Mouse (Mus musculus) limb, embryonic 12.5 days (tissue): ENCODE results near the gene Ttc32. TPM values are rescaled to one million over a fixed set of nuclear protein-coding genes. Genes with fewer than 3 reads are reported as not detected.
"Not testable (repeated sequence)": the region's sequence is repeated elsewhere in the genome, so short reads cannot be mapped to it uniquely, and the experiment has no call there.

Experiments
- ATAC-seq: fragments of 200-750 bp; cut with Nextera tagmentation; 2 replicates; pipeline ENCODE4 v1.8.0; 2017; ENCODE audit warnings: low read depth, moderate TSS enrichment; ENCODE audit not compliant: insufficient number of reproducible peaks, insufficient read depth, low FRiP score, low TSS enrichment
- H3K27ac ChIP-seq: fragments of 300-500 bp; sonication (generic); 2 replicates; pipeline ENCODE4 v1.5.1; 2016; ENCODE audit warnings: mild to moderate bottlenecking, moderate library complexity
- H3K27me3 ChIP-seq: fragments of 300-500 bp; sonication (generic); 2 replicates; pipeline ENCODE4 v1.6.1; 2016; ENCODE audit warnings: mild to moderate bottlenecking, moderate library complexity
- H3K36me3 ChIP-seq: fragments of 300-500 bp; sonication (generic); 2 replicates; pipeline ENCODE4 v1.6.1; 2016; ENCODE audit warnings: mild to moderate bottlenecking, moderate library complexity
- H3K4me1 ChIP-seq: fragments of 300-500 bp; sonication (generic); replicated peaks from 2 replicates; pipeline ENCODE4 v1.6.1; 2016
- H3K4me2 ChIP-seq: fragments of 300-500 bp; sonication (generic); 2 replicates; pipeline ENCODE4 v1.6.1; 2016; ENCODE audit warnings: mild to moderate bottlenecking, moderate library complexity
- H3K4me3 ChIP-seq: fragments of 300-500 bp; sonication (generic); replicated peaks from 2 replicates; pipeline ENCODE4 v1.5.1; 2016; ENCODE audit warnings: mild to moderate bottlenecking
- H3K9ac ChIP-seq: fragments of 300-500 bp; sonication (generic); replicated peaks from 2 replicates; pipeline ENCODE4 v1.6.1; 2016; ENCODE audit warnings: mild to moderate bottlenecking, moderate library complexity
- H3K9me3 ChIP-seq: fragments of 300-500 bp; sonication (generic); 2 replicates; pipeline ENCODE4 v1.6.1; 2016; ENCODE audit warnings: mild to moderate bottlenecking, moderate library complexity
- WGBS: fragments of 180-500 bp; shearing (Covaris S2); methylation state at CpG from one replicate; pipeline ENCODE4 v1.1.7; 2016; 5-methylcytosine and 5-hydroxymethylcytosine counted together
- polyA plus RNA-seq: library from polyadenylated mRNA; unstranded; fragments of >200 nt; fragmentation: Nextera tagmentation; extraction: Ambion mirVana; gene quantifications from 2 replicates; pipeline ENCODE4 v1.2.1, GENCODE M21; 2016

The Ttc32 gene
- polyA plus RNA-seq, 1 experiment from 2014 or later = 15.7 TPM

- Histone ChIP-seq H3K27ac (no peak overlapping the region), H3K4me2 (no peak overlapping the region), H3K9me3 (no peaks in the 10 kb centered on the region), H3K27me3 (no peaks in the 10 kb centered on the region), H3K36me3 (peaks cover 26% of the 10 kb centered on the region), H3K4me1 (no peaks in the 10 kb centered on the region; the same call in 1 of the 2 replicates), H3K9ac (no peak overlapping the region), H3K4me3 (no peak overlapping the region)
- WGBS = 94% methylated on average over 14 of the region's 14 CpGs
- ATAC-seq = no peak
Observed at GRCm38 (mm10) chr12:9024071-9024470, 5.7 kb upstream of the Ttc32 start.

DNA sequence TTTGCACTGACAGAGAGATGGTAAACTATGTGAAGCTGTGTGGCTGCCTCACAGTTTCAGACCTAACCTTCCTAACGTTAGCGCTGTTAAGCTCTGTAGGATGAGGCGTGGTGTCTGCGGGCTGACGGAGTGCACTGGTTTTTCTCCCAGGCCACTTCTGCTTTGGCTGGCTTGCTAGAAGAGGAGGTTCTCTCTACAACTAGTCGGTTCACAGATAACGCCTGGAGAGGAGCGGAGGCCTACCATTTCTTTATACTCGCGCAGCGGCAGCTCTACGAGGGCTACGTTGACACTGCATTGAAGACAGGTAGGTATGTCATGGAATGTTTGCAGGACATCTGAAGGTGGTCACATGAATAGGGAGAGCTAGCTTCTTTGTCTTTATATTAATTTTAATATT lies 5.1 kb upstream of the Ttc32 start:
- 88% methylated on average over 13 of the region's 13 CpGs for WGBS
- Histone ChIP-seq H3K36me3 (peaks cover 22% of the 10 kb centered on the region), H3K9ac (no peak overlapping the region), H3K4me2 (no peak overlapping the region), H3K4me3 (no peak overlapping the region), H3K27me3 (no peaks in the 10 kb centered on the region), H3K9me3 (no peaks in the 10 kb centered on the region), H3K27ac (no peak overlapping the region), H3K4me1 (no peaks in the 10 kb centered on the region; the same call in 1 of the 2 replicates)
- ATAC-seq = no peak

DNA sequence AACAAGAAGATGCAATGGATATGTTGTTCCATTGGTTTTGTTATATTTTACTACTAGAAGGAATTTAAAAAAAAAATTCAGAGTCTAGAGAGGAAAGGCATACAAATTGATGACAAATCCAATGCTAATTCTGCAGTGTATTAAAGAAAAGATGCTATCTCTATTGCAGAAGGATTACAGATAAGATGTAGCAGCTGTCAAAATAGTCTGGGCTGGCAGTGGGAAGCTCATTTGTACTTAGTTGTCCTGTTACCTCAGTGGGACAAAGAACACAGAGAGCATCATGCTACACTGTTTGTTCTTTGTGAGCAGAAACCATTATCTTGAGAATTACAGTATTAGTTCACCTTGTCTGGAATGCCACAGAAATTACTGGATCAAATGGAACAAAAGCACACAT lies 3.0 kb upstream of the Ttc32 start:
- no peak overlapping the region for H3K4me3 ChIP-seq
- no peak overlapping the region for H3K27ac ChIP-seq
- H3K9me3 ChIP-seq = no peaks in the 10 kb centered on the region
- H3K4me2 ChIP-seq = no peak overlapping the region
- no peak overlapping the region for H3K9ac ChIP-seq
- peaks cover 6% of the 10 kb centered on the region; the same call in 1 of the 2 replicates for H3K4me1 ChIP-seq
- no peaks in the 10 kb centered on the region for H3K27me3 ChIP-seq
- no peak for ATAC-seq
- peaks cover 18% of the 10 kb centered on the region for H3K36me3 ChIP-seq

DNA sequence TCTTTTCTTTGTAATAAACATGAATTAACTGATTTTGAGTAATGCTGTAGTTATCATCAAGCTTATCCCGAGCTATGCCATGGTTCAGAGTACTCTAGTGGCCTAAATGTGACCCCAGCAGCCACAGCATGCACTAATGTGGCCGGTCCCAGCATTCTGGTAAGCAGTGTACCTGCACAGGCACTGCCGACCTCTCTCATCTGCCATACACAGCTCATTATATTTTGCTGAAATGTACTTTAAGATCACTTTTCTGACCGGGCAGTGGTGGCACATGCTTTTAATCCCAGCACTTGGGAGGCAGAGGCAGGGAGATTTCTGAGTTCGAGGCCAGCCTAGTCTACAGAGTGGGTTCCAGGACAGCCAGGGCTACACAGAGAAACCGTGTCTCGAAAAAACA lies 981 bp upstream of the Ttc32 start:
- ATAC-seq, H3K9me3 ChIP-seq, H3K4me1 ChIP-seq, H3K27ac ChIP-seq, H3K4me2 ChIP-seq, H3K4me3 ChIP-seq, H3K9ac ChIP-seq, H3K27me3 ChIP-seq: not testable (repeated sequence)
- H3K36me3 ChIP-seq = peaks cover 17% of the 10 kb centered on the region
- 83% methylated on average over 7 of the region's 7 CpGs for WGBS

DNA sequence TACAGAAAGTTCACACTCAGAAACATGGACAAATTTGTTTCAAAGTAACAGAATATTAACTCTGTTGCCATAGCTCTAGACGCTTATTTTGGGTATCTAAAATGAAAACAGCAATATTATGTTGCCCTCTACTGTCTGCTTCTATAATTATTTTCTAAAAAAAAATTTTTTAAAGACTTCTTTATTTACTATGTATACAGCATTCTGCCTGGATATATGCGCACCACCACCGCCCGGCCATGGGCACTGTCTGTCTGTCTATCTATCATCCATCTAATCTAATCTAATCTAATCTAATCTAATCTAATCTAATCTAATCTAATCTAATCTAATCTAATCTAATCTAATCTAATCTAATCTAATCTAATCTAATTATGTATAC lies 300 bp upstream of the Ttc32 start:
- no peaks in the 10 kb centered on the region for H3K27me3 ChIP-seq
- H3K4me3 ChIP-seq = peak overlapping the region; percentile 62
- H3K27ac ChIP-seq = peak overlapping the region; percentile 99
- 0 out of 2 replicates have a peak, but pooled peaks have one; percentile 28 for ATAC-seq
- peak overlapping the region; percentile 88; the same call in 1 of the 2 replicates for H3K9ac ChIP-seq
- H3K4me2 ChIP-seq = peak overlapping the region; percentile 71
- 59% methylated on average over 4 of the region's 4 CpGs for WGBS
- no peaks in the 10 kb centered on the region for H3K9me3 ChIP-seq
- peaks cover 11% of the 10 kb centered on the region for H3K4me1 ChIP-seq
- H3K36me3 ChIP-seq = peaks cover 17% of the 10 kb centered on the region

DNA sequence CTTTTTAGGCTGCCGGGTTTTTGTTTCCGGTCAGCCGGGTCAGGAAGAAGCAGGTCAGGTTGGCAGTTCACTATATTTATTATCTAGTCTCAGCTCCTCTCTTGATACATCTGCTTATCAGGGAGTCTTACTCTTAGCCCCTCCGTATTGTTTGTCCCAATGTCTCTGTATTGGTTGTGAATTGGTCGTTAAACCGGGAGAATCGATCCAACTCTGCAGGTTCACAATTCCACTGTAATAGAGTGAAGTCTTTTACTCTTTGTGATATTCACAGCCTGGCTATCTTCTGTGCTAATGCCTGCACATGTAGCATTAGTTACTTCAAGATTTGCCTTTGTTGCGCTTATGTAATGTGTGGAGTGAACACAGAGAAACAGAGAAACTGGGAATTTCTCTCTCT lies 1.4 kb downstream of the Ttc32 start:
- peak overlapping the region; percentile 99 for H3K27ac ChIP-seq
- ATAC-seq = no peak
- H3K36me3 ChIP-seq = peaks cover 14% of the 10 kb centered on the region
- peak overlapping the region; percentile 71 for H3K4me2 ChIP-seq
- H3K4me1 ChIP-seq = peaks cover 15% of the 10 kb centered on the region
- peak overlapping the region; percentile 88 for H3K9ac ChIP-seq
- WGBS = 74% methylated on average over 8 of the region's 8 CpGs
- H3K9me3 ChIP-seq = no peaks in the 10 kb centered on the region
- H3K4me3 ChIP-seq = peak overlapping the region; percentile 62
- no peaks in the 10 kb centered on the region for H3K27me3 ChIP-seq

- no peak overlapping the region for H3K4me3 ChIP-seq
- ATAC-seq = no peak
- peaks cover 15% of the 10 kb centered on the region for H3K4me1 ChIP-seq
- H3K27ac ChIP-seq = no peak overlapping the region
- H3K4me2 ChIP-seq = no peak overlapping the region
- no peaks in the 10 kb centered on the region for H3K9me3 ChIP-seq
- H3K9ac ChIP-seq = no peak overlapping the region
- no peaks in the 10 kb centered on the region for H3K27me3 ChIP-seq
- peaks cover 4% of the 10 kb centered on the region for H3K36me3 ChIP-seq
Observed at GRCm38 (mm10) chr12:9033140-9033539, 3.3 kb downstream of the Ttc32 start.

GRCm38 (mm10) chr12:9036409-9036808 lies 6.6 kb downstream of the Ttc32 start:
- ATAC-seq = no peak
- no peak overlapping the region for H3K4me3 ChIP-seq
- no peak overlapping the region for H3K27ac ChIP-seq
- H3K4me1 ChIP-seq = peaks cover 20% of the 10 kb centered on the region
- no peaks in the 10 kb centered on the region for H3K36me3 ChIP-seq
- no peak overlapping the region for H3K9ac ChIP-seq
- no peaks in the 10 kb centered on the region for H3K9me3 ChIP-seq
- whole genome bisulfite sequencing = 86% methylated on average over 9 of the region's 9 CpGs
- no peaks in the 10 kb centered on the region for H3K27me3 ChIP-seq
- no peak overlapping the region for H3K4me2 ChIP-seq

GRCm38 (mm10) chr12:9040177-9040576 lies 10.4 kb downstream of the Ttc32 start:
- ATAC-seq = no peak
- no peak overlapping the region for H3K4me2 ChIP-seq
- 60% methylated on average over 5 of the region's 5 CpGs for WGBS

DNA sequence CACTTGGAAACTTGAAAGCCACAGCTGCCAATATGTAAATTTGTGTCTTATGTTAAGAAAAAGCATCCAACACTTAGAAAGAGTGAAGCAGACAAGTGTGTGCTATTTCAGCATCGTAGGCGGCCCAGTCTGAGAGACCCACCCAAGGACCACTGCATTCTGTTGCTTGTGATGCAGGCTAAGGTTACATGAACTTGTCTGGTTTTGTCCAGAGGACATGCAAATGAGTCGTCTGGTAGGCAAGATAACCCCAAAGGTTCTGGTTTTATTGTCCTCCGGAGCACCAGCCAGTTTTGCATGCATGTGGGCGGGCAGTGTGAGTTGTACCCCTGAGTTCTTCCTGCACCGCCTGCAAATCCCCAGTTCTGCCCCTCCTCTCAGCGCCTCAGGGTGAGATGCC lies 10.9 kb downstream of the Ttc32 start:
- Histone ChIP-seq H3K4me2 (no peak overlapping the region), H3K27ac (0 out of 2 replicates have a peak overlapping the region, but pooled peaks have one; percentile 13), H3K36me3 (peaks cover 9% of the 10 kb centered on the region; the same call in 1 of the 2 replicates), H3K27me3 (no peaks in the 10 kb centered on the region), H3K9me3 (no peaks in the 10 kb centered on the region; the same call in 1 of the 2 replicates), H3K9ac (no peak overlapping the region), H3K4me3 (no peak overlapping the region), H3K4me1 (peaks cover 12% of the 10 kb centered on the region)
- ATAC-seq = no peak
- WGBS = 64% methylated on average over 7 of the region's 7 CpGs

More at GRCm38 (mm10) chr12:9040177-9040576, 10.4 kb downstream of the Ttc32 start:
- no peak overlapping the region for H3K9ac ChIP-seq
- H3K4me3 ChIP-seq = no peak overlapping the region
- H3K27ac ChIP-seq = no peak overlapping the region
- no peaks in the 10 kb centered on the region; the same call in 1 of the 2 replicates for H3K9me3 ChIP-seq
- H3K4me1 ChIP-seq = peaks cover 12% of the 10 kb centered on the region
- H3K27me3 ChIP-seq = no peaks in the 10 kb centered on the region
- peaks cover 9% of the 10 kb centered on the region; the same call in 1 of the 2 replicates for H3K36me3 ChIP-seq

DNA sequence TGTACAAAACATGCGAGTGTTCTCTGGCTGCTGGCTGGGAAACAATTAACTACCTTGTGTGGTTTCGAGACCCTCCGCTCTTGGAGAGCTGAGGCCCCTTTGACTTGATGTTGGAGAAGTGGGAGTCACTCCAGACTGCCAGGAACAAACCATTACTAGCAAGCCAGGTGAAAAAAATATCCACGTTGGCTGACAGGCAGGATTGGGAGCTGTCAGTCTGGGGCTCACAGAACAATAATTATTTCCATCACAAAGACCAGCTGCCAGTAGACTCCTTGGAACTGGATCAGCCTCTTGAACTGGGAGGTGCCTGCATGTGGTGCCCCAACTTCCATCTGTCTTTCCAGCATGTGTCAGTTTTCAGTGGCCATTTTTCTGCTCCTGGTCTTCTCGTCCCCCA lies 12.5 kb downstream of the Ttc32 start:
- Histone ChIP-seq H3K9ac (no peak overlapping the region), H3K9me3 (no peaks in the 10 kb centered on the region; the same call in 1 of the 2 replicates), H3K4me2 (no peak overlapping the region), H3K27ac (no peak overlapping the region), H3K27me3 (no peaks in the 10 kb centered on the region), H3K4me3 (no peak overlapping the region), H3K36me3 (peaks cover 9% of the 10 kb centered on the region; the same call in 1 of the 2 replicates), H3K4me1 (peaks cover 12% of the 10 kb centered on the region)
- WGBS = 75% methylated on average over 5 of the region's 5 CpGs
- ATAC-seq = no peak

DNA sequence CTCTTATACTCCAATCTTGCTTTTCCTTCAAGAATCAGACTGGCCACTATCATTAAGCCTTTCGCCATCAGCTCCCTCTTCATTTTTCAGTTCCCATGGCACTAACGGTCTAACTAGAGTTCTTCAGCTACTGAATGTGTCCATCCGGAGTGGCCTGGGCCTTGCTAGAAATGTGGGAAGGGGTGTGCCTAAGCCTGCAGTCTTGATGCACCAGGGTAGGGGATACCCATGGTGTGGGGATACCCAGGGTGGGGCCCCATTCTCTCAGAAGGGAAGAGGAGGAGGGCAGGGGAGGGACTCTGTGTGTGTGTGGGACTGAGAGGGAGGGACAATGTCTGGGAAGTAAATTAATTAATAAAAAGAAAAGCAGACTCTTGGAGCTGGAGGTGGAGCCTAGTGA lies 13.0 kb downstream of the Ttc32 start:
- no peak for ATAC-seq
- no peaks in the 10 kb centered on the region; the same call in 1 of the 2 replicates for H3K9me3 ChIP-seq
- no peak overlapping the region for H3K4me3 ChIP-seq
- no peaks in the 10 kb centered on the region for H3K27me3 ChIP-seq
- no peak overlapping the region for H3K4me2 ChIP-seq
- 88% methylated on average over 3 of the region's 3 CpGs for WGBS
- H3K4me1 ChIP-seq = peaks cover 12% of the 10 kb centered on the region
- H3K9ac ChIP-seq = no peak overlapping the region
- H3K36me3 ChIP-seq = peaks cover 9% of the 10 kb centered on the region; the same call in 1 of the 2 replicates
- H3K27ac ChIP-seq = no peak overlapping the region
